Mouse (Mus musculus): ENCODE results near the gene Ltb4r1. TPM values are rescaled to one million over a fixed set of nuclear protein-coding genes. Genes with fewer than 3 reads are reported as not detected.

The Ltb4r1 gene
- polyA plus RNA-seq, 1 experiment from 2014 or later, result 14.0 TPM

- Histone ChIP-seq H3K4me1 (replicated peaks) (peaks cover 33% of the 10 kb centered on the region), H3K27ac (replicated peaks) (0 out of 2 replicates have a peak overlapping the region, but pooled peaks have one; percentile 14), H3K9ac (no peak overlapping the region; the same call in 1 of the 2 replicates), H3K9me3 (replicated peaks) (no peaks in the 10 kb centered on the region), H3K4me2 (peak overlapping the region; percentile 36), H3K4me3 (replicated peaks) (no peak overlapping the region), H3K27me3 (peaks cover 57% of the 10 kb centered on the region), H3K36me3 (replicated peaks) (no peaks in the 10 kb centered on the region)
- peak; percentile 41; the same call in 1 of the 2 replicates for ATAC-seq (ENCODE audit: insufficient read depth)
- WGBS (ENCODE audit: insufficient replicate concordance), result 28% methylated on average over 16 of the region's 16 CpGs
Observed at GRCm38 (mm10) chr14:55769087-55769703, 3.4 kb downstream of the Ltb4r1 start.

GRCm38 (mm10) chr14:55776711-55777110 is 10.9 kb downstream of the Ltb4r1 start:
- Histone ChIP-seq H3K27me3 (peaks cover 34% of the 10 kb centered on the region), H3K4me1 (replicated peaks) (peaks cover 29% of the 10 kb centered on the region), H3K9me3 (replicated peaks) (no peaks in the 10 kb centered on the region), H3K9ac (no peak overlapping the region), H3K4me3 (replicated peaks) (no peak overlapping the region), H3K36me3 (replicated peaks) (no peaks in the 10 kb centered on the region), H3K27ac (replicated peaks) (no peak overlapping the region), H3K4me2 (no peak overlapping the region)
- 38% methylated on average over 7 of the region's 7 CpGs for WGBS (ENCODE audit: insufficient replicate concordance)
- ATAC-seq (ENCODE audit: insufficient read depth), result no peak

- H3K27ac ChIP-seq (replicated peaks), result no peak overlapping the region
- H3K9ac ChIP-seq, result no peak overlapping the region
- H3K4me1 ChIP-seq (replicated peaks), result peaks cover 31% of the 10 kb centered on the region
- ATAC-seq (ENCODE audit: insufficient read depth), result no peak
- H3K4me3 ChIP-seq (replicated peaks), result no peak overlapping the region
- H3K36me3 ChIP-seq (replicated peaks), result no peaks in the 10 kb centered on the region
- H3K27me3 ChIP-seq, result peaks cover 37% of the 10 kb centered on the region
- no peak overlapping the region for H3K4me2 ChIP-seq
- no peaks in the 10 kb centered on the region for H3K9me3 ChIP-seq (replicated peaks)
- WGBS (ENCODE audit: insufficient replicate concordance), result 17% methylated on average over 3 of the region's 3 CpGs
Observed at GRCm38 (mm10) chr14:55777176-55777575, 11.4 kb downstream of the Ltb4r1 start.

- no peak for ATAC-seq (ENCODE audit: insufficient read depth)
- no peaks in the 10 kb centered on the region for H3K36me3 ChIP-seq (replicated peaks)
- no peak overlapping the region for H3K9ac ChIP-seq
- H3K27ac ChIP-seq (replicated peaks), result no peak overlapping the region
- H3K9me3 ChIP-seq (replicated peaks), result no peaks in the 10 kb centered on the region
- H3K27me3 ChIP-seq, result peaks cover 38% of the 10 kb centered on the region
- 70% methylated on average over 11 of the region's 11 CpGs for WGBS (ENCODE audit: insufficient replicate concordance)
- no peak overlapping the region for H3K4me3 ChIP-seq (replicated peaks)
- H3K4me2 ChIP-seq, result no peak overlapping the region
- peaks cover 31% of the 10 kb centered on the region for H3K4me1 ChIP-seq (replicated peaks)
Observed at GRCm38 (mm10) chr14:55777806-55778205, 12.0 kb downstream of the Ltb4r1 start.

GRCm38 (mm10) chr14:55778686-55779085 is 12.9 kb downstream of the Ltb4r1 start:
- peaks cover 33% of the 10 kb centered on the region for H3K4me1 ChIP-seq (replicated peaks)

GRCm38 (mm10) chr14:55779656-55780055 is 13.9 kb downstream of the Ltb4r1 start:
- 60% methylated on average over 16 of the region's 16 CpGs for WGBS (ENCODE audit: insufficient replicate concordance)
- no peak overlapping the region for H3K27ac ChIP-seq (replicated peaks)
- H3K4me3 ChIP-seq (replicated peaks), result no peak overlapping the region
- H3K4me1 ChIP-seq (replicated peaks), result peaks cover 33% of the 10 kb centered on the region
- H3K9me3 ChIP-seq (replicated peaks), result no peaks in the 10 kb centered on the region
- H3K9ac ChIP-seq, result no peak overlapping the region
- H3K27me3 ChIP-seq, result peaks cover 45% of the 10 kb centered on the region
- no peak overlapping the region for H3K4me2 ChIP-seq
- no peaks in the 10 kb centered on the region for H3K36me3 ChIP-seq (replicated peaks)
- ATAC-seq (ENCODE audit: insufficient read depth), result no peak

More at GRCm38 (mm10) chr14:55778686-55779085, 12.9 kb downstream of the Ltb4r1 start:
- WGBS (ENCODE audit: insufficient replicate concordance), result 74% methylated on average over 15 of the region's 15 CpGs
- Histone ChIP-seq H3K4me2 (no peak overlapping the region), H3K36me3 (replicated peaks) (no peaks in the 10 kb centered on the region), H3K27ac (replicated peaks) (no peak overlapping the region), H3K9ac (no peak overlapping the region), H3K27me3 (peaks cover 41% of the 10 kb centered on the region), H3K9me3 (replicated peaks) (no peaks in the 10 kb centered on the region), H3K4me3 (replicated peaks) (no peak overlapping the region)
- no peak for ATAC-seq (ENCODE audit: insufficient read depth)

GRCm38 (mm10) chr14:55780736-55781135 is 15.0 kb downstream of the Ltb4r1 start:
- Histone ChIP-seq H3K9ac (no peak overlapping the region), H3K9me3 (replicated peaks) (no peaks in the 10 kb centered on the region), H3K27me3 (peaks cover 40% of the 10 kb centered on the region), H3K4me3 (replicated peaks) (no peak overlapping the region), H3K27ac (replicated peaks) (no peak overlapping the region), H3K36me3 (replicated peaks) (no peaks in the 10 kb centered on the region), H3K4me1 (replicated peaks) (peaks cover 33% of the 10 kb centered on the region), H3K4me2 (no peak overlapping the region)
- no peak for ATAC-seq (ENCODE audit: insufficient read depth)
- WGBS (ENCODE audit: insufficient replicate concordance), result 62% methylated on average over 11 of the region's 11 CpGs

GRCm38 (mm10) chr14:55781310-55781709 is 15.5 kb downstream of the Ltb4r1 start:
- Histone ChIP-seq H3K27ac (replicated peaks) (no peak overlapping the region), H3K27me3 (peaks cover 40% of the 10 kb centered on the region), H3K4me2 (peak overlapping the region; percentile 15; the same call in 1 of the 2 replicates), H3K4me3 (replicated peaks) (no peak overlapping the region), H3K4me1 (replicated peaks) (peaks cover 31% of the 10 kb centered on the region), H3K9ac (no peak overlapping the region), H3K36me3 (replicated peaks) (no peaks in the 10 kb centered on the region), H3K9me3 (replicated peaks) (no peaks in the 10 kb centered on the region)
- ATAC-seq (ENCODE audit: insufficient read depth), result 0 out of 2 replicates have a peak, but pooled peaks have one; percentile 37
- 16% methylated on average over 14 of the region's 14 CpGs for whole genome bisulfite sequencing (ENCODE audit: insufficient replicate concordance)

- H3K4me3 ChIP-seq (replicated peaks), result no peak overlapping the region
- 50% methylated on average over 9 of the region's 9 CpGs for WGBS (ENCODE audit: insufficient replicate concordance)
- peak overlapping the region; percentile 25; the same call in 1 of the 2 replicates for H3K4me2 ChIP-seq
- no peak overlapping the region for H3K27ac ChIP-seq (replicated peaks)
- no peaks in the 10 kb centered on the region for H3K36me3 ChIP-seq (replicated peaks)
- H3K9ac ChIP-seq, result no peak overlapping the region
- no peaks in the 10 kb centered on the region for H3K9me3 ChIP-seq (replicated peaks)
- H3K4me1 ChIP-seq (replicated peaks), result peaks cover 21% of the 10 kb centered on the region
- ATAC-seq (ENCODE audit: insufficient read depth), result no peak
- peaks cover 46% of the 10 kb centered on the region for H3K27me3 ChIP-seq
Observed at GRCm38 (mm10) chr14:55782361-55782960, 16.7 kb downstream of the Ltb4r1 start.

GRCm38 (mm10) chr14:55783171-55783957 is 17.6 kb downstream of the Ltb4r1 start:
- WGBS (ENCODE audit: insufficient replicate concordance), result 13% methylated on average over 31 of the region's 31 CpGs
- Histone ChIP-seq H3K27ac (replicated peaks) (no peak overlapping the region), H3K9ac (no peak overlapping the region), H3K27me3 (peaks cover 55% of the 10 kb centered on the region), H3K4me3 (replicated peaks) (peak overlapping the region; percentile 29), H3K4me1 (replicated peaks) (peaks cover 22% of the 10 kb centered on the region), H3K36me3 (replicated peaks) (no peaks in the 10 kb centered on the region), H3K4me2 (peak overlapping the region; percentile 48), H3K9me3 (replicated peaks) (no peaks in the 10 kb centered on the region)
- no peak for ATAC-seq (ENCODE audit: insufficient read depth)

- Histone ChIP-seq H3K4me3 (replicated peaks) (peak within 1 kb of the TSS; percentile 29), H3K4me2 (peak within 1 kb of the TSS; percentile 48), H3K36me3 (replicated peaks) (no peaks in the 10 kb centered on the region), H3K9me3 (replicated peaks) (no peaks in the 10 kb centered on the region), H3K27me3 (peaks cover 52% of the 10 kb centered on the region), H3K9ac (no peak within 1 kb of the TSS), H3K27ac (replicated peaks) (no peak within 1 kb of the TSS), H3K4me1 (replicated peaks) (peaks cover 26% of the 10 kb centered on the region)
- WGBS (ENCODE audit: insufficient replicate concordance), result 22% methylated on average over 13 of the region's 13 CpGs
- ATAC-seq (ENCODE audit: insufficient read depth), result no peak
Observed at GRCm38 (mm10) chr14:55783958-55784235, 18.1 kb downstream of the Ltb4r1 start, which contains the start of gene Adcy4. TSS of gene Adcy4 (minus strand) at chr14:55784095.

Data from liver, embryonic 15.5 days (tissue).